Mouse (Mus musculus) inflammation-experienced regulatory T-cells (primary cell): ENCODE results near the gene Gemin2. TPM values are rescaled to one million over a fixed set of nuclear protein-coding genes. Genes with fewer than 3 reads are reported as not detected.

Source experiments
- polyA plus RNA-seq, 2 experiments: library from polyadenylated mRNA; unstranded; fragments of 100-300 nt; shearing (Covaris generic); gene quantifications; one replicate each; pipeline ENCODE4 v1.2.1; 2017

Gemin2 gene
- polyA plus RNA-seq: 10 to 100 TPM; 24.8 to 28.1 TPM

GRCm38 (mm10) chr12:59013234-59013633, at the start of gene Gemin2:
TSS of gene Gemin2 (plus strand) at chr12:59013393.

GRCm38 (mm10) chr12:59011844-59012709, 1.1 kb upstream of the Gemin2 start, which contains the start of gene Sec23a:
TSS of gene Sec23a (minus strand) at chr12:59012017.

GRCm38 (mm10) chr12:59060993-59061595, 47.9 kb downstream of the Gemin2 start, which contains the start of gene Trappc6b:
TSS of gene Trappc6b (minus strand) at chr12:59061472.

GRCm38 (mm10) chr12:59066448-59067077, 53.4 kb downstream of the Gemin2 start, which contains the start of gene Pnn:
TSS of gene Pnn (plus strand) at chr12:59066884.

Other genes starting within 250 kb of the Gemin2 start
- gene Sec23a, start 1.4 kb upstream of the Gemin2 start, polyA plus RNA-seq: 10 to 100 TPM; 26.5 to 34.7 TPM
- gene Trappc6b, start 48.1 kb downstream of the Gemin2 start, polyA plus RNA-seq: 100 to 1,000 TPM; 104 to 120 TPM
- 100 to 1,000 TPM; 105 to 125 TPM for gene Pnn, start 53.5 kb downstream of the Gemin2 start, polyA plus RNA-seq
- 100 to 1,000 TPM; 139 to 179 TPM for gene Mia2, start 82.4 kb downstream of the Gemin2 start, polyA plus RNA-seq
- 10 to 100 TPM; 40.6 to 50.9 TPM for gene Fbxo33, start 206.3 kb downstream of the Gemin2 start, polyA plus RNA-seq